Mouse (Mus musculus): Measurements from ENCODE around the gene Ralgapa2. TPM values are rescaled to one million over a fixed set of nuclear protein-coding genes. Genes with fewer than 3 reads are reported as not detected.
A peak's percentile ranks its signal among the peaks of the same experiment; 100 is the strongest.

Ralgapa2 gene
- polyA plus RNA-seq, 1 experiment from 2014 or later = 7.8 TPM

GRCm38 (mm10) chr2:146290366-146290765, 221.8 kb downstream of the Ralgapa2 start:
- WGBS = 87% methylated on average over 6 of the region's 6 CpGs
- H3K27me3 ChIP-seq (replicated peaks; ENCODE audit: control insufficient read depth, insufficient read depth, low read length) = no peaks in the 10 kb centered on the region
- H3K4me3 ChIP-seq (ENCODE audit: low read length) = no peak overlapping the region
- H3K27ac ChIP-seq (ENCODE audit: low read length) = no peak overlapping the region
- no peaks in the 10 kb centered on the region for H3K9me3 ChIP-seq (ENCODE audit: control insufficient read depth, low read length)
- no peak overlapping the region for H3K4me2 ChIP-seq (ENCODE audit: low read depth, low read length)
- ATAC-seq = no peak
- H3K4me1 ChIP-seq (ENCODE audit: control insufficient read depth, insufficient read depth, low read length) = 0 out of 2 replicates have a peak, but pooled peaks cover 4% of the 10 kb centered on the region
- no peak overlapping the region for H3K9ac ChIP-seq (ENCODE audit: low read depth, low read length)
- H3K36me3 ChIP-seq (ENCODE audit: control insufficient read depth, insufficient read depth, low read length) = no peaks in the 10 kb centered on the region

- 82% methylated on average over 4 of the region's 4 CpGs for WGBS
- 0 out of 2 replicates have a peak, but pooled peaks cover 4% of the 10 kb centered on the region for H3K4me1 ChIP-seq (ENCODE audit: control insufficient read depth, insufficient read depth, low read length)
- no peak overlapping the region for H3K4me3 ChIP-seq (ENCODE audit: low read length)
- H3K27me3 ChIP-seq (replicated peaks; ENCODE audit: control insufficient read depth, insufficient read depth, low read length) = no peaks in the 10 kb centered on the region
- H3K27ac ChIP-seq (ENCODE audit: low read length) = no peak overlapping the region
- no peak for ATAC-seq
- H3K9me3 ChIP-seq (ENCODE audit: control insufficient read depth, low read length) = no peaks in the 10 kb centered on the region
- H3K4me2 ChIP-seq (ENCODE audit: low read depth, low read length) = no peak overlapping the region
- H3K36me3 ChIP-seq (ENCODE audit: control insufficient read depth, insufficient read depth, low read length) = no peaks in the 10 kb centered on the region
- no peak overlapping the region for H3K9ac ChIP-seq (ENCODE audit: low read depth, low read length)
Measured at GRCm38 (mm10) chr2:146289394-146289793, 222.8 kb downstream of the Ralgapa2 start.

GRCm38 (mm10) chr2:146288326-146288725, 223.8 kb downstream of the Ralgapa2 start:
- H3K4me3 ChIP-seq (ENCODE audit: low read length) = no peak overlapping the region
- ATAC-seq = no peak
- WGBS = 73% methylated on average over 1 of the region's 1 CpGs
- H3K27me3 ChIP-seq (replicated peaks; ENCODE audit: control insufficient read depth, insufficient read depth, low read length) = no peaks in the 10 kb centered on the region
- H3K4me1 ChIP-seq (ENCODE audit: control insufficient read depth, insufficient read depth, low read length) = 0 out of 2 replicates have a peak, but pooled peaks cover 4% of the 10 kb centered on the region
- no peak overlapping the region for H3K4me2 ChIP-seq (ENCODE audit: low read depth, low read length)
- H3K27ac ChIP-seq (ENCODE audit: low read length) = no peak overlapping the region
- H3K9ac ChIP-seq (ENCODE audit: low read depth, low read length) = no peak overlapping the region
- no peaks in the 10 kb centered on the region for H3K9me3 ChIP-seq (ENCODE audit: control insufficient read depth, low read length)
- H3K36me3 ChIP-seq (ENCODE audit: control insufficient read depth, insufficient read depth, low read length) = no peaks in the 10 kb centered on the region

GRCm38 (mm10) chr2:146287531-146287930, 224.6 kb downstream of the Ralgapa2 start:
- H3K27ac ChIP-seq (ENCODE audit: low read length) = no peak overlapping the region
- H3K9me3 ChIP-seq (ENCODE audit: control insufficient read depth, low read length) = no peaks in the 10 kb centered on the region
- no peak for ATAC-seq
- H3K27me3 ChIP-seq (replicated peaks; ENCODE audit: control insufficient read depth, insufficient read depth, low read length) = no peaks in the 10 kb centered on the region
- H3K9ac ChIP-seq (ENCODE audit: low read depth, low read length) = no peak overlapping the region
- H3K4me1 ChIP-seq (ENCODE audit: control insufficient read depth, insufficient read depth, low read length) = 0 out of 2 replicates have a peak, but pooled peaks cover 4% of the 10 kb centered on the region
- 72% methylated on average over 6 of the region's 6 CpGs for whole genome bisulfite sequencing
- H3K4me3 ChIP-seq (ENCODE audit: low read length) = no peak overlapping the region
- no peaks in the 10 kb centered on the region for H3K36me3 ChIP-seq (ENCODE audit: control insufficient read depth, insufficient read depth, low read length)
- H3K4me2 ChIP-seq (ENCODE audit: low read depth, low read length) = no peak overlapping the region

GRCm38 (mm10) chr2:146281346-146281745, 230.8 kb downstream of the Ralgapa2 start:
- H3K4me3 ChIP-seq (ENCODE audit: low read length) = no peak overlapping the region
- H3K4me1 ChIP-seq (ENCODE audit: control insufficient read depth, insufficient read depth, low read length) = 0 out of 2 replicates have a peak, but pooled peaks cover 5% of the 10 kb centered on the region
- H3K4me2 ChIP-seq (ENCODE audit: low read depth, low read length) = no peak overlapping the region
- H3K9ac ChIP-seq (ENCODE audit: low read depth, low read length) = no peak overlapping the region
- H3K36me3 ChIP-seq (ENCODE audit: control insufficient read depth, insufficient read depth, low read length) = no peaks in the 10 kb centered on the region
- no peaks in the 10 kb centered on the region for H3K9me3 ChIP-seq (ENCODE audit: control insufficient read depth, low read length)
- no peaks in the 10 kb centered on the region for H3K27me3 ChIP-seq (replicated peaks; ENCODE audit: control insufficient read depth, insufficient read depth, low read length)
- 69% methylated on average over 6 of the region's 6 CpGs for WGBS
- H3K27ac ChIP-seq (ENCODE audit: low read length) = no peak overlapping the region
- no peak for ATAC-seq

- Histone ChIP-seq H3K27me3 (replicated peaks; ENCODE audit: control insufficient read depth, insufficient read depth, low read length) (no peaks in the 10 kb centered on the region), H3K4me1 (ENCODE audit: control insufficient read depth, insufficient read depth, low read length) (0 out of 2 replicates have a peak, but pooled peaks cover 5% of the 10 kb centered on the region)
Measured at GRCm38 (mm10) chr2:146280921-146281274, 231.2 kb downstream of the Ralgapa2 start.

GRCm38 (mm10) chr2:146280221-146280920, 231.8 kb downstream of the Ralgapa2 start:
- H3K9me3 ChIP-seq (ENCODE audit: control insufficient read depth, low read length) = no peaks in the 10 kb centered on the region
- no peak overlapping the region for H3K4me2 ChIP-seq (ENCODE audit: low read depth, low read length)
- H3K27me3 ChIP-seq (replicated peaks; ENCODE audit: control insufficient read depth, insufficient read depth, low read length) = no peaks in the 10 kb centered on the region
- H3K27ac ChIP-seq (ENCODE audit: low read length) = no peak overlapping the region
- ATAC-seq = no peak
- no peaks in the 10 kb centered on the region for H3K36me3 ChIP-seq (ENCODE audit: control insufficient read depth, insufficient read depth, low read length)
- no peak overlapping the region for H3K4me3 ChIP-seq (ENCODE audit: low read length)
- H3K9ac ChIP-seq (ENCODE audit: low read depth, low read length) = no peak overlapping the region
- WGBS = 51% methylated on average over 6 of the region's 6 CpGs
- 0 out of 2 replicates have a peak, but pooled peaks cover 5% of the 10 kb centered on the region for H3K4me1 ChIP-seq (ENCODE audit: control insufficient read depth, insufficient read depth, low read length)

More at GRCm38 (mm10) chr2:146280921-146281274, 231.2 kb downstream of the Ralgapa2 start:
- H3K36me3 ChIP-seq (ENCODE audit: control insufficient read depth, insufficient read depth, low read length) = no peaks in the 10 kb centered on the region
- H3K4me2 ChIP-seq (ENCODE audit: low read depth, low read length) = no peak overlapping the region
- no peak overlapping the region for H3K27ac ChIP-seq (ENCODE audit: low read length)
- no peak overlapping the region for H3K9ac ChIP-seq (ENCODE audit: low read depth, low read length)
- no peak for ATAC-seq
- H3K9me3 ChIP-seq (ENCODE audit: control insufficient read depth, low read length) = no peaks in the 10 kb centered on the region
- 80% methylated on average over 1 of the region's 1 CpGs for WGBS
- H3K4me3 ChIP-seq (ENCODE audit: low read length) = no peak overlapping the region

- Histone ChIP-seq H3K9ac (ENCODE audit: low read depth, low read length) (no peak overlapping the region), H3K27ac (ENCODE audit: low read length) (no peak overlapping the region), H3K27me3 (replicated peaks; ENCODE audit: control insufficient read depth, insufficient read depth, low read length) (no peaks in the 10 kb centered on the region), H3K4me2 (ENCODE audit: low read depth, low read length) (no peak overlapping the region), H3K9me3 (ENCODE audit: control insufficient read depth, low read length) (no peaks in the 10 kb centered on the region), H3K4me3 (ENCODE audit: low read length) (no peak overlapping the region), H3K36me3 (ENCODE audit: control insufficient read depth, insufficient read depth, low read length) (no peaks in the 10 kb centered on the region), H3K4me1 (ENCODE audit: control insufficient read depth, insufficient read depth, low read length) (0 out of 2 replicates have a peak, but pooled peaks cover 5% of the 10 kb centered on the region)
- ATAC-seq = no peak
- 57% methylated on average over 24 of the region's 24 CpGs for WGBS
Measured at GRCm38 (mm10) chr2:146279430-146280220, 232.5 kb downstream of the Ralgapa2 start.

GRCm38 (mm10) chr2:146278381-146278780, 233.8 kb downstream of the Ralgapa2 start:
- no peak overlapping the region for H3K27ac ChIP-seq (ENCODE audit: low read length)
- H3K9ac ChIP-seq (ENCODE audit: low read depth, low read length) = no peak overlapping the region
- H3K4me3 ChIP-seq (ENCODE audit: low read length) = no peak overlapping the region
- H3K27me3 ChIP-seq (replicated peaks; ENCODE audit: control insufficient read depth, insufficient read depth, low read length) = no peaks in the 10 kb centered on the region
- H3K9me3 ChIP-seq (ENCODE audit: control insufficient read depth, low read length) = no peaks in the 10 kb centered on the region
- WGBS = 29% methylated on average over 5 of the region's 5 CpGs
- 0 out of 2 replicates have a peak, but pooled peaks cover 5% of the 10 kb centered on the region for H3K4me1 ChIP-seq (ENCODE audit: control insufficient read depth, insufficient read depth, low read length)
- no peak overlapping the region for H3K4me2 ChIP-seq (ENCODE audit: low read depth, low read length)
- peak; percentile 93 for ATAC-seq
- no peaks in the 10 kb centered on the region for H3K36me3 ChIP-seq (ENCODE audit: control insufficient read depth, insufficient read depth, low read length)
